ENCODE assay signal across 32 mouse cellular contexts in the genomic region with DNA sequence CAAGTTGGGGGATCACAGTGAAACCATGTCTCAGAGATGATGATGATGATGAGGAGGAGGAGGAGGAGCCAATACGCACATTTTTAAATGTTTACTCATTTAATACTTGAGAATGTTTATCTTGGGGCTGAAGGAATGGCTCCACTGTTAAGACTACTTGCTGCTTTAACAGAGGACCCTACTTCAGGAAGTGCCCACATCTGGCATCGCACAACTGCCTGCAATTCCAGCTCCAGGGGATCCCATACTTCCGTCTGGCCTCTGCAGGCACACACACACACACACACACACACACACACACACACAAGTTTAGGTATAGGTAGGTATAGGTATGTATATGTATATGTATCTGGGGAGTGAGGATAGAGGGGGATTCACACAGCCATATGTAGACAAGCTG. TPM values are rescaled to one million over a fixed set of nuclear protein-coding genes. Genes with fewer than 3 reads are reported as not detected.
"Had no signal": no experiment of that assay in that cellular context is flagged by ENCODE, and none has a peak within 500 bp of the region (broad histone marks: within the 10 kb centered on the region; RNA-seq: fewer than 3 reads in every experiment).

No protein-coding gene starts in this region.

- H3K27me3 ChIP-seq: limb, embryonic 12.5 days; limb, embryonic 13.5 days; limb, embryonic 15.5 days; liver, embryonic 12.5 days; liver, embryonic 13.5 days; liver, embryonic 15.5 days; lung, embryonic 15.5 days; megakaryocyte, embryonic 14.5 days; midbrain, embryonic 12.5 days; midbrain, embryonic 13.5 days; midbrain, embryonic 15.5 days; neural tube, embryonic 12.5 days had no signal

- H3K4me3 ChIP-seq: left cerebral cortex, adult 2 months; limb, embryonic 10.5 days; limb, embryonic 12.5 days; limb, embryonic 13.5 days; limb, embryonic 15.5 days; liver, embryonic 12.5 days; liver, embryonic 13.5 days; liver, embryonic 15.5 days; lung, embryonic 15.5 days; megakaryocyte, embryonic 14.5 days; midbrain, embryonic 10.5 days; midbrain, embryonic 12.5 days; midbrain, embryonic 13.5 days; midbrain, embryonic 15.5 days; neural tube, embryonic 12.5 days had no signal

- H3K36me3 ChIP-seq: limb, embryonic 10.5 days; limb, embryonic 12.5 days; limb, embryonic 13.5 days; limb, embryonic 15.5 days; liver, embryonic 12.5 days; liver, embryonic 13.5 days; liver, embryonic 15.5 days; lung, embryonic 15.5 days; midbrain, embryonic 10.5 days; midbrain, embryonic 12.5 days; midbrain, embryonic 13.5 days; midbrain, embryonic 15.5 days; neural tube, embryonic 12.5 days had no signal

- DNase-seq: liver; liver, embryonic 13.5 days; liver, postnatal 0 days; lung, adult 18-20 months; lung, adult 2 months; lung, embryonic 14.5 days; lung, postnatal 10 days; lung, postnatal 14 days; lung, postnatal 4 days; midbrain, embryonic 14.5 days had no signal

- H3K4me2 ChIP-seq: limb, embryonic 12.5 days; limb, embryonic 13.5 days; limb, embryonic 15.5 days; liver, embryonic 11.5 days; liver, embryonic 12.5 days; liver, embryonic 13.5 days; liver, embryonic 15.5 days; lung, embryonic 14.5 days; lung, embryonic 15.5 days; midbrain, embryonic 11.5 days; midbrain, embryonic 12.5 days; midbrain, embryonic 13.5 days; midbrain, embryonic 15.5 days; neural tube, embryonic 12.5 days had no signal

RNA-seq across cellular contexts. Expression of gene Apob, which starts 6.6 kb away (rescaled TPM):
- total RNA-seq: left cerebral cortex, adult 2 months; megakaryocyte, adult 5-6 weeks; megakaryocyte-erythroid progenitor cell, adult 5-6 weeks; monocyte, adult 5-6 weeks had no signal
- polyA plus RNA-seq: macrophage; midbrain, embryonic 14.5 days; midbrain, embryonic 15.5 days; midbrain, embryonic 16.5 days; midbrain, postnatal 0 days had no signal
